Mouse (Mus musculus) brain, embryonic 14.5 days (tissue): ENCODE measurements around the gene Zg16. TPM values are rescaled to one million over a fixed set of nuclear protein-coding genes. Genes with fewer than 3 reads are reported as not detected.
A peak's percentile ranks its signal among the peaks of the same experiment; 100 is the strongest.

ENCODE experiments used
- DNase-seq: peaks from one replicate; pipeline ENCODE4 v3.0.0-alpha.2; 2011; ENCODE audit warnings: low read depth
- CTCF ChIP-seq: fragments of 200-500 bp; IDR thresholded peaks from 2 replicates; pipeline ENCODE4 v1.5.1; 2012; ENCODE audit warnings: inconsistent platforms, mild to moderate bottlenecking, moderate library complexity, borderline replicate concordance; ENCODE audit not compliant: insufficient read depth, insufficient read length; ENCODE audit errors: extremely low read depth
- POLR2A ChIP-seq: fragments of 200-500 bp; IDR thresholded peaks from 2 replicates; pipeline ENCODE4 v1.6.1; 2012; ENCODE audit warnings: mild to moderate bottlenecking, inconsistent platforms, borderline replicate concordance; ENCODE audit not compliant: poor library complexity, insufficient read depth, insufficient read length, severe bottlenecking; ENCODE audit errors: extremely low read depth
- polyA plus RNA-seq: library from polyadenylated mRNA; depleted of rRNA; stranded (reverse); fragments of >200 nt; gene quantifications from 2 replicates; pipeline ENCODE4 v1.2.3, GENCODE M21; 2012; rRNA removed

Zg16 gene
- polyA plus RNA-seq, 1 experiment, result 0.21 TPM

DNA sequence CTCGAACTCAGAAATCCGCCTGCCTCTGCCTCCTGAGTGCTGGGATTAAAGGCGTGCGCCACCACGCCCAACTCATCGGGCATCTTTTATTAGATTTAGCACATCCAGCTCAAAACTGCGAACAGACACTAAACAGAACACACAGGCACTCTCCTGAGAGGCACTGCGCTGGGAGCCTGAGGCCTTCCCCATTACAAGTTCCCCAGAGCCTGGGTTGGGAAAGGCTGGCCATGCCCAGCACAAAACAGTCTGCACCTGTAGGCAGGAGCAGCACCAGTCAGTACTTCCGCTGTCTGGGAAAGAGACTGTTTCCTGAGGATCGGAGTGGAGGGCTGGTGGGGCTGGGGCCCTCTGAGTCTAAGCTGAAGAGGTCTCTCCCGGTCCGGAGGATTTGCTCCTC lies 72.1 kb downstream of the Zg16 start:
- no peak for TF ChIP-seq POLR2A
- TF ChIP-seq CTCF, result no peak
- DNase-seq, result no peak

DNA sequence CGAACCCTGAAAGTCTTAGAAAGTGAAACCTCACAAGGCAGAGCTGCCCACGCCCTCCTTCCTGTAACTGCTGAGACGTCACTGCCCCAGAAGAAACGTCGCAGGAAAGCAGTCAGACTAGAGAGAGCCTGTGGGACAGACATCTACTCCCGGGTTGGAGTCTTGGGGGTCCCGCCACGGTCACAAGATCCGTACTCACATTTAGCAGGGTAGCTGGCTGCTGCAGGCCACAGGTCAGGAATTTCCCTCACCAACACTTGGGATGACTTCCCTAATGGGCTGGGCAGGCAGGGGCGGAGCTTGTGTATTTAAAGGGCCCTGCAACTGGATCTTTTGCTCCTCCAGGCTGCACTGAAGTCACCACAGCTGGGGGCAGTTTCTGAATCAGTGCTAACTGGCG lies 72.8 kb downstream of the Zg16 start, which contains the start of gene Mvp:
Gene Mvp (minus strand): TSS at position 302 of the 400 bp plus-strand sequence.
- no peak for DNase-seq

DNA sequence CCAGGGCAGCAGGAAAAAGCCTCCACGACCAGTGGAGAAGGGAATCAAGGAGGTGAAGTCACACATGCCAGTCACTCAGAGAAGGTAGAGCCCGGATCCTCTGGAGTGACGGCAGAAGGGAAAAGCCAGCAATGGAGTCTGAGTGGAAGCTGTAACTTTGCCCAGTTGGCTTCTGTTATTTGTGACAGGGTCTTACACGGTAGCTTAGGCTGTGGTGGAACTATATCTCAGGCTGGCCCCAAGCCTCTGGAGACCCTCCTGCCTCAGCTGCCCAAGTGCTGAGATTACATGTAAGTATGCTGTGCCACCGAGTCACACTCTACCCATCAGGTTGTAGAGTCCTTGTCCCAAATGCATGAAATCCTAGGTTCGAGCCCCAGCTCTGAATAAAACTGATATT lies 73.7 kb downstream of the Zg16 start:
- no peak for DNase-seq
- TF ChIP-seq POLR2A, result no peak
- TF ChIP-seq CTCF, result no peak

More for the DNA sequence above, 72.8 kb downstream of the Zg16 start, which contains the start of gene Mvp:
- TF ChIP-seq CTCF (no peak), POLR2A (no peak)

DNA sequence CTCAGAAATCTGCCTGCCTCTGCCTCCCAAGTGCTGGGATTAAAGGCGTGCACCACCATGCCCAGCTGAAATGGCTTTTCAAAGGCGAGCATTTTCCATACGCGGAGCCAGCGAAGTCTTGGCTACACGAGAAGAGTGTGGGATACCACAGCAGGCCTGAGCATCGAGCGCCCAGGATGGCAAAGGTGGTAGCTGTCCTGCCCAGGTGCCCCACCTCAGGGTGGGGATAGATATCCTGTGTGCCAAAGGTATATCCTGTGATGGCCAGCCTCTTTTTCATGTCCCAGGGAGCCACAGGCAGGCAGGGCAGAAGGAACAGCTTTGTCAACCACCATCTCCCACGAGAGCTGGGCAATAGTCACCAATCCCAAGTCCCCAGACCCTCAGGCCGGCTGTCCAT lies 74.3 kb downstream of the Zg16 start:
- TF ChIP-seq CTCF, result no peak
- TF ChIP-seq POLR2A, result no peak
- DNase-seq, result no peak

DNA sequence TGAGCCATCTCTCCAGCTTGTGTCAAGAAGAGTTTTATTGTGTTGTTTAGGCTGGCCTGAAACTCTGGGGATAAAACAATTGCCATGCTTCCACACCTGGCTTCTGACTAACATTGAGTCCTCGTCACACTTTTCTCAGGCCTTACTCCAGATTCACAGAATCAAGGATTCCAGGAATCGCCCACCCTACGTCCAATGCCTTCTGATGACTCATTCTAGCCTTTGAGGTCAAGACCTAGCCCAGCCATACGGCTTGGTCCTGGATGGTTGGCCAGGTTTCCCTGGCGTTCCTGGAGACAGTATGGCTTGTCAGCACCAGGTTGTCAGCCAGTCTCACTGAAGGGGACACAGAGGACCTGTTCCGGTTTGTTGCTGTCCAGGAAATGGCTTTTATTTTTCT lies 74.8 kb downstream of the Zg16 start:
- TF ChIP-seq CTCF, result no peak
- no peak for TF ChIP-seq POLR2A
- no peak for DNase-seq

DNA sequence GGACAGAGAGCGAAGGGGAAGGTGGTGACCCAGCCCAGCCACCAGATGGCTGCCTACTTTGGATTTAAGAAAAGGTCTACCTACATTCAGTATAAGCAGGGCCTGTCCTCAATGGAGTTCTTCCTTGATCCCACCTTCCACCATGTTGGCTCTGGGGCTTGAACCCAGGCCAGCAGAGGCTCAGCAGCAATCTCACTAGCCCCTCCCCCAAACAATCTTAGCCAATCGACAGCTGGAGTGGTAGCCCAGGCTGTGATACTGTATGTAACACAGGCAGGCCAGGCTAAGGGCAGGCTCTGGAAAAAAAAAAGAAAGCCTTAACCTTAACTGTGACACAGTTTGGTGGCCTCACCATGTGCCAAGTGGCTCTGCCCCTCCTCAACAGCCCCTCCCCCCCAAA lies 75.4 kb downstream of the Zg16 start:
- no peak for TF ChIP-seq POLR2A
- TF ChIP-seq CTCF, result no peak

DNA sequence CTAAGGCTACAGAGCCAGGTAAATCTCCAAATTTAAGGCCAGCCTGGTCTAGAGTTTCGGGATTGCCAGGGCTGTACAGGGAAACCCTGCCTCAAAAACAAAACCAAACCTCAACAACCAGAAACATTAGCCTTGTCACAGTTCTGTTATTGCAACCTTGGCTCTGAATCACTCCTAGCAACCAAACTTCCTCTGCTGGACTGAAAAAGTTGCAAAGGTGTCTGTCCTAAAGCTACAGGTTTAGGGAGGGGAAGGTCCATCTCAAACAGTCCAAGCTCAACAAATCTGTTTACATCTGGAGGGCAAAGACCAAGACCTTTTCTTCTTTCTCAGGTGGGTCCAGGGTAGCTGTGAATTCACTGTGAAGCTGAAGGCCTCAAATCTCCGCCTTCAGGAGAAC lies 76.1 kb downstream of the Zg16 start:
- TF ChIP-seq CTCF, result no peak
- no peak for TF ChIP-seq POLR2A
- no peak for DNase-seq

More for the DNA sequence above, 75.4 kb downstream of the Zg16 start:
- no peak for DNase-seq

DNA sequence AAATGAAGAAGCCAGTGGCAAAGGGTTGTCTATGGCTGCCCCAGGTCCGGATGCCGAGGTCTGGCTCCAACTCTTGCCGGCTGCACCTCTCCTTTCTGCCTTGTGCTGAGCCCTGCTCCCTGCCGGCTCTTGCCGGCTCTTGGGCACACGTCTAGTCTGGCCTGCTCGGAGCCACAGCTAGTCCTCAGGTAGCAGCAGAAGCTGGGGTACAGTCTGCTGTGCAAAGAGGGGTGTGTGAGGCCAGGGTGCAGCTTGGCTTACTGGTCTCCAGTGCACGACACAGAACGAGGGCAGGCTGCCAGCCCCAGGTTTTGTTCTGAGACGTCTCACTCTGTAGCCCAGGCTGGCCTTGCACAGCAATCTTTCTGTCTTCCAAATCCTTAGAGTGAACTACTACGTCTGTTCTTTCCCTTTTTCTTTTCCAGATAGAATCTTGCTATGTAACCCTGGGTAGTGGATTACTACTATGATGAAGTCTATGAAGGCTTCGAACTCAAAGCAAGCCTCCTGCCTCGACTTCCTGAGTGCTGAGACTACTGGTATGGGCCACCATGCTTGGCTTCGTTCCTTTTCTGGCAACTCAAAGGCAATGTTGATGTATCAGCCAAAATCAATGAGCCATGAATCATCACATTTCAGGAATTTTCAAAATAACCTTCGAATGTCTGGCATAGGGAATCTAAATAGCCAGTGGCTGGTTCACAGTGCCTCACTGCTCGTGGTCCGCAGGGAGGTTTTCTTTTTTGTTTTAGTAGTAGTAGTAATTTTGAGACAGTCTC lies 77.6 kb downstream of the Zg16 start:
- no peak for TF ChIP-seq CTCF
- no peak for TF ChIP-seq POLR2A
- no peak for DNase-seq

DNA sequence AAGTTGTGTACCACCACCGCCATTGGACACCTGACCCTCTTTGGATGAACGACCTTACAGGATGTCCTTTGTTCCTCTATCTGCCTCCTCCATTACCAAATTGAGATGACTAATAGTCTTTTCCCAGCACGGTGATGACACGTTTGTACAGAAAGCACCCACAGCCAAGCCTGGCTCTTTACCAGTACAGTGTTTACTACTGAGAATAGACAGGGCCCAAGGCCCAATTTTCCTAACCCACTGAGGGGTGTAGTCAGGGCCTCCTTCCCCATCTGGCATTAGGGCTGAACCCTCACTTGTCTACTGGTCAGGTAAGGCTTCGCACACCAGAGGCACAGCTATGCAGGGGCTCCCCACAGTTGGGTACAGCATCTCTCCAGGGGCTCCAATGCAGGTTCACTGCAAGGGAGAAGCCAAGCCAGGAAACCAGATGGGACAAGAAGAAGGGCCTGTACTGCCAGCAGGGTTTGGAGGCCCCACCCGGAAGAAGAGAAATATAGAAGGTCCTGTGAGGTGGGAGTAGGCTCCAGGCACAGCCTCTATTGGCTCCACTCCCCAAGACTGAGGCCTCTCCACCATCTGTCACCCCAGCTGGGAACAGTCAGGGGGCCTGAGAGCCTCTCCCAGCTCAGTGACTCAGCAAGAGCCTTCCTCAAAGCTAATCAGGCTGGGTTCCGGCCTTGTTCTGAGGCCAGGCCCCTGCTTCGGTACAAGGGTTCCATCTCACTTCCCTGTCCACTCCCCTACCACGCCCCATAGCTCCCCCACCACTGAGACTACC lies 78.7 kb downstream of the Zg16 start:
- DNase-seq, result peak; percentile 87
- TF ChIP-seq CTCF, result no peak
- TF ChIP-seq POLR2A, result no peak

DNA sequence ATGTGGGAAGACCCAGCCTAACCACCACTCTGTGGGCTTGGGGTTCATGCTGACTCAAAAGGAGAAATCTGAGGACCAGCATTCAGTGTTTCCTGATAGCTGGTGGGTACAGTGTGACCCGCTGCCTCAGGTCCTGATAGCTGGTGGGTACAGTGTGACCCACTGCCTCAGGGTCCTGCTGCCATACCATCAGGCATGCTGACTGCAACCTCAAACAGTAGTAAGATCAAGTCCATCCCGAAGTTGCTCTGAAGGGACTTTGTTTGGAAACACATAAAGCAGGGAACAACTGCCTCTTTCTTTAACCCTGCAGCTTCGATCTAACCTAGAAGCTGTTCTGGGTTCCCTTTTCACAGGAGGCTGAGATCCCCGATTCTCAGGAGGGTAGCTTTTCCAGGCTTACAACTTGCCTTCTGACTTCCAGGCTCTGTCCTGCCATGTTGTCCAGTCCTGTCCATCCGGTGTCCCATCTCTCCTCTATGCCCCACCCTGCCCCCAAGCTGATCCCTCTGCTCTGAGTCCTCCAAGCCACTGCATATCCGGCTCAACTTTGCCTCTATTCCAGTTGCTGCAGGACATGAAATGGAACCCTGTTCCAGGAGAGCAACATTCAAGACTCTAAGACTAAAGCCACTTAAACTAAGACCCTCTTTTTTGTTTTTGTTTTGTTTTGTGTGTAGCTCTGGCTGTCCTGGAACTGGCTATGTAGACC lies 79.7 kb downstream of the Zg16 start:
- no peak for DNase-seq
- TF ChIP-seq POLR2A, result no peak
- no peak for TF ChIP-seq CTCF

DNA sequence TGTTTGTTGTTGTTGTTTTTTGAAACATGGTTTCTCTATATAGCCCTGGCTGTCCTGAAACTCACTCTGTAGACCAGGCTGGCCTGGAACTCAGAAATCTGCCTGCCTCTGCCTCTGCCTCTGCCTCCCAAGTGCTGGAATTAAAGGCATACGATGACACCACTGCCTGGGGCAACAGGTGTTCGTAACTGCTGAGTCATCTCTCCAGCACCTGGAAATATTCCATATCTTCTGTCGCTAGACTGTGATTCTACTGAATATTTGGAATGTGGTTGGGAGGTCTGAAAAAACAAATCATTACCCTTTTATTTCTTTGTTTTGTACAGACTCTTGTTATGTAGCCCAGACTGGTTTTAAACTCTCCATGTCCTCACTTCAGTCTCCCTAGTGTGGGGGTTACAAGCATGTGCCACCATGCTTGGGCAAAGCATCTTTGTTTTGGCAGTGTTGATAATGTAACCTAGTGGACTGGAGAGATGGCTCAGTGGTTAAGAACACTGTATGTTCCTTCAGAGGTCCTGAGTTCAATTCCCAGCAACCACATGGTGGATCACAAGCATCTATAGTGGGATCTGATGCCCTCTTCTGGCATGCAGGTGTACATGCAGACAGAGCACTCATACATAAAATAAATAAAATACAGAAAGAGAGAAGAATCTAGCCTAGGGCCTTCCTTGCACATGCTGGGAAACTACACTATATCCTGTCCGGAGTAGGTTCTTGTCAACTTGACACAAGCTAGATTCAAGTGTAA lies 82.8 kb downstream of the Zg16 start:
- TF ChIP-seq POLR2A, result no peak
- TF ChIP-seq CTCF, result no peak
- DNase-seq, result no peak

DNA sequence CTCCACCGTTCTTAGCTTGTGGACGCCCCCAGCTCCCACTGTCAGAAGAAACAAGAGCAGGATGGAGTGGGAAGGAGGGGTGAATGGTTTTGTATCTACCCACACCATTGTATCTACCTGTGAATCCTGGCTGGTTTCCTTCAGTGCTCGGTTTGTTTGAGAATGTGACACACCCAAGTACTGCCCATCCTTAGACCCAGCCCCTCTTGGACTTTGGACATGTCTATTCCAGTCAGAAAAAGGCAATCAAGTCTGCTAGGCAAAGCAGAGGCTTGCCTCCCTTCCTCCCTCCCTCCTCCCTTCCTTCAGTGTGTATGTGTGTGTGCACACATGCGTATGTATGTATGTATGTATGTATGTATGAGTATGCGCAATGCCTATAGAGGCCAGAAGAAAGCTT lies 83.5 kb downstream of the Zg16 start:
- no peak for DNase-seq
- TF ChIP-seq CTCF, result no peak

Other genes starting within 250 kb of the Zg16 start
- 11.8 and 13.2 TPM in 2 replicates for gene Doc2a, start 239.9 kb downstream of the Zg16 start, polyA plus RNA-seq
- 48.6 and 65.1 TPM in 2 replicates for gene Hirip3, start 225.4 kb downstream of the Zg16 start, polyA plus RNA-seq
- gene Ino80e, start 225.0 kb downstream of the Zg16 start, polyA plus RNA-seq, result 86.9 and 99.3 TPM in 2 replicates
- gene Taok2, start 202.6 kb downstream of the Zg16 start, polyA plus RNA-seq, result 101 and 131 TPM in 2 replicates
- 28.3 and 36.8 TPM in 2 replicates for gene Tmem219, start 164.4 kb downstream of the Zg16 start, polyA plus RNA-seq
- 91.1 and 108 TPM in 2 replicates for gene Kctd13, start 158.4 kb downstream of the Zg16 start, polyA plus RNA-seq
- 21.0 and 21.2 TPM in 2 replicates for gene Asphd1, start 137.7 kb downstream of the Zg16 start, polyA plus RNA-seq
- 84.2 and 129 TPM in 2 replicates for gene Sez6l2, start 136.8 kb downstream of the Zg16 start, polyA plus RNA-seq
- 153 and 166 TPM in 2 replicates for gene Cdipt, start 111.4 kb downstream of the Zg16 start, polyA plus RNA-seq
- gene Cdiptos, start 111.2 kb downstream of the Zg16 start, polyA plus RNA-seq, result 0.59 and 1.0 TPM in 2 replicates
- 3.5 and 4.3 TPM in 2 replicates for gene Mvp, start 72.7 kb downstream of the Zg16 start, polyA plus RNA-seq
- 1.0 and 1.2 TPM in 2 replicates for gene Pagr1b, start 70.8 kb downstream of the Zg16 start, polyA plus RNA-seq
- 13.0 and 24.4 TPM in 2 replicates for gene Pagr1a, start 70.0 kb downstream of the Zg16 start, polyA plus RNA-seq
- gene Gm42742, start 66.2 kb downstream of the Zg16 start, polyA plus RNA-seq, result 77.9 and 87.6 TPM in 2 replicates
- 71.4 and 81.2 TPM in 2 replicates for gene Prrt2, start 66.1 kb downstream of the Zg16 start, polyA plus RNA-seq
- gene Maz, start 60.3 kb downstream of the Zg16 start, polyA plus RNA-seq, result 350 and 352 TPM in 2 replicates
- 25.5 and 42.0 TPM in 2 replicates for gene Kif22, start 44.9 kb downstream of the Zg16 start, polyA plus RNA-seq
- 1.5 and 2.1 TPM in 2 replicates for gene AI467606, start 4.0 kb upstream of the Zg16 start, polyA plus RNA-seq
- gene Qprt, start 34.9 kb upstream of the Zg16 start, polyA plus RNA-seq, result 0.75 and 0.76 TPM in 2 replicates
- 0.09 and 0.10 TPM in 2 replicates for gene Spn, start 50.5 kb upstream of the Zg16 start, polyA plus RNA-seq
- gene Cd2bp2, start 108.7 kb upstream of the Zg16 start, polyA plus RNA-seq, result 108 and 117 TPM in 2 replicates
- 54.2 and 66.1 TPM in 2 replicates for gene Tbc1d10b, start 121.1 kb upstream of the Zg16 start, polyA plus RNA-seq
- gene Mylpf, start 121.6 kb upstream of the Zg16 start, polyA plus RNA-seq, result 5.8 and 8.9 TPM in 2 replicates
- gene Zfp553, start 145.7 kb upstream of the Zg16 start, polyA plus RNA-seq, result 38.5 and 38.9 TPM in 2 replicates
- gene Sept1, start 145.8 kb upstream of the Zg16 start, polyA plus RNA-seq, result 19.4 and 22.6 TPM in 2 replicates
- gene Zfp771, start 156.9 kb upstream of the Zg16 start, polyA plus RNA-seq, result 88.1 and 118 TPM in 2 replicates
- gene Dctpp1, start 173.4 kb upstream of the Zg16 start, polyA plus RNA-seq, result 82.3 and 131 TPM in 2 replicates
- gene Sephs2, start 186.7 kb upstream of the Zg16 start, polyA plus RNA-seq, result 21.5 and 28.6 TPM in 2 replicates
- gene Itgal, start 208.9 kb upstream of the Zg16 start, polyA plus RNA-seq, result 0.47 and 0.49 TPM in 2 replicates